Mouse (Mus musculus) A20 (cell line): ENCODE data around the gene Rhob.
A peak's percentile ranks its signal among the peaks of the same experiment; 100 is the strongest.

Experiments used
- DNase-seq: peaks from one replicate; pipeline ENCODE4 v3.0.0-alpha.2; 2011; ENCODE audit warnings: low read depth, low spot score

Gene Rhob

DNA sequence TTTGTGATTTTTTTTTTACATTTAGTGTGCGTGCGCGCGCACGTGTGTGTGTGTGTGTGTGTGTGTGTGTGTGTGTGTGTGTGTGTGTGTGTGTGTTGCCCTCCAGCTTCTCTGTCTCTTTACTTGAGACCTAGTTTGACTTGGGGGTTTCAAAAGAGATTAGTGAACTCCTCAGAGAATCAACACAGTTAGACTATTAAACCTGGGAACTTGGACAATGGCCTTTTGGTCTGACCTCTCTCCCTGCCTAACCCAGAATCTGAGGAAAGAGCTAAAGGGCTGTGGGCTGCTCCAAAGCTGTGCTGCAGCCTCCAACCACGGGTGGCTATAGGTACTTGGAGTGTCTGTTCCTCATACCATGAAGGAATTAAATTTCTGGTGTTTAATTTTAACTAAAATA is 4.3 kb upstream of the Rhob start:
- no peak for DNase-seq

DNA sequence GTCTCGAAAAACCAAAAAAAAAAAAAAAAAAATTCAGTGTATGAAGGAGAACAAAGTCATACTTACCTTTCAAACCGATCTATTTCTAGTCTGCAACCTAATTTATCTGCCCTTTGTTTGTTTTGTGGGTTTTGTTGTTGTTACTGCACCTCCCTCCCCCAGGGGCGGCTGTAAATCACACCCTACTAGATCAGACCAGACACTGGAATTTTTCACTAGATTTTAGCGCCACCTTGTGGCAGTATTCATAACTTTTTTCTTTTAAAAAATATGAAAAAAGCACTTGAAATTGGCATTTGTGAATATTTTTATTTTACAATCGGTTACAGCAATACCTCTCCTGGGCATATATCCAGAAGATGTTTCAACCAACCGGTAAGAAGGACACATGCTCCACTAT is 2.7 kb upstream of the Rhob start:
- peak; percentile 80 for DNase-seq

DNA sequence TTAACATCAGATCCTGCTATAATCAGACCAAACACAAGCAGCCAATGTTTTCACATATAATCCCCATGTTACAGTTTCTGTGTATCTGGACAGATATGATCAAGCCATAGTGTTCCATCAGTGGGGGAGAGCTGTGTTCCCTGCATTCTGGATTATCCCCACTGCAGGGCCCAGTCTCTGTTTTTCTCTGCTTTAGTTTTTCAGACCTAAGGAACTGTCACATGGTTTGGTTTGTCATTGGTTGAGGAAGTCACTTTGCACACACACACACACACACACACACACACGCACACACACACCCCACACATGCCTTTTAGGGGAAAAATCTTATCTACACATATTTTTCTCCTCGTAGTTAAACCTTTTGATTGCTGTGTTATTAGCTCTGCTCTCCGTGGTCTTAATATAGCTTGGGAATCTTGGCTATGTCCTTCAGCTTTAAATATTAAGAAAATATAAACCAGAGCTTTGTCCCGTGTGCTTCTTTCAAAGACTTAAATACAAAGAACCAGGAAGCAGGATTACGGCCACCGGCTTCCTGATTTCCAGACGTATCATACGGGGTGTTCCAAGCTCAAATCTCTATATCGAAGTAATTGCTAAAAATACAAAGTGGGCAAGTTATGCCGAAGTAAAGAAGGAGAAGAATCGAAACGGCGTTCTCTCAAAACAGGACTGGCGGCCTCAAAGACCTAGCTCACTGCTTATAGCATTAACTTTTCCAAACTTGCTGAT is 1.9 kb upstream of the Rhob start:
- DNase-seq, result peak; percentile 32

DNA sequence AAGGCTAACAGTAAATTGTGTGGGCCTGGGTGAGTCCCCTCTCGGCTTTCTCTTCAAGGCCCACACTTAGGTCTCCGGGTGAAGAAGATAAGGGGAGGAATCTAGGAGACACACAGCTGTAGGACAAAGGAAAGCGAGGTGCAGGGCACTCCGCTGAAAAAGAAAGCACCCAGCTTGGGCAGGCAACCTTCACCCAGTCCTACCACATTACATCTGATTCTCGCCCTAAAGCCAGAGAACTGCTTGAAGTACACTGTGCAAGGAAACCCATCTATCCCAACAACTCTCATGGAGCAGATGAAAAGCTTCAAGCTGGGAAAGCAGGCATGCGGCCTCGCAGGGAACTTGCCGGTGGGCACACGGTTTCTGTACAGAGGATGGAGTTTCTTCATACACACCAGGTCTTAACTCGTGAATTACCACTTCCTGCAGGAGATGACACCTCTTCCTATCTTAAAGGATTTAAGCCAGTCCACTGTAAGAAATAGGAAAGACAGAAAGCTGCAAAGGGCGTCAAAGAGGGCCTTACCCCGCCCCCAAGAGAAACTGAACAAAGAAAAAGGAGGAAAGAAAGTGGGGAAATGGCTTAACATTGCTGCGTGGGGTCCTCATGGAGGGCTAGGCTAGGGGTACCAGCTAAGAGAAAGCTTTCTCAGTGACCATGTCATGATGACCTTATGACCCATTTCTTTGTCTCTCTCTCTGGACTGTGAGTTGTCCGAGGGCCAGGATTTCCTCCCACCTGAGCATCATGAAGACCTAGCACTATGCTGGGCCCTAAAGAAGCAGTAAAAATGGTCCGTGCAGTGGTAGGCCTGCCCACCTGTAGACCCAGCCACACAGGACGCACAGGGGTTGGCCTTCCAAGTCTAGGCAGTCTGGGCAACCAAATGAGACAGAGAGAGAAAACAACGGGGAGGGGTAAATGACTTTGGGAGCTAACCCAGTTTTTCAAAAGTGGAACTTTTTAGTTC is 1.1 kb upstream of the Rhob start:
- peak; percentile 39 for DNase-seq

DNA sequence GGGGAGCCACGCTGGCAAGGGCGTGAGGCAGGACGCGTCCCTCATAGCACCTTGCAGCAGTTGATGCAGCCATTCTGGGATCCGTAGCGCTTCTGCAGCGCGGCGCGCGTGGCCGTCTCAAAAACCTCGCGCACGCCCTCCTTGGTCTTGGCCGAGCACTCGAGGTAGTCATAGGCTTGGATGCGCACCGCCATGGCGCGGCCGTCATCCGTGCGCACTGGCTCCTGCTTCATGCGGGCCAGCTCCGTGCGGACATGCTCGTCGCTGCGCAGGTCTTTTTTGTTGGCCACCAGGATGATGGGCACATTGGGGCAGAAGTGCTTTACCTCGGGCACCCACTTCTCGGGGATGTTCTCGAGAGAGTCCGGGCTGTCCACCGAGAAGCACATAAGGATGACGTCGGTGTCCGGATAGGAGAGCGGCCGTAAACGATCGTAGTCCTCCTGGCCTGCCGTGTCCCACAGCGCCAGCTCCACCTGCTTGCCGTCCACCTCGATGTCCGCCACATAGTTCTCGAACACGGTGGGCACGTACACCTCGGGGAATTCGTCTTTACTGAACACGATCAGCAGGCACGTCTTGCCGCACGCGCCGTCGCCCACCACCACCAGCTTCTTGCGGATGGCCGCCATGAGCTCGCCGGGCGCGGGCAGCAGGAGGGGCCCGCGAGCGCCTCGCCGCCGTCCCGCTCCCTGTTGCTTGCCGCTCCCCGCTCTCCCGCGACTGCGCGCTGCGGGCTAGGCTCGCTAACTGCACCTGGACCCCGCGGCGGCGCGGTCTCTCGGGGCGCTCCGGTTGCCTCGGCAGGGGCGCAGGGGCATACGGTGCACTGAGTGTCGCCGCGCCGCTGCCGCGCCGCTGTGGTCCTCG is 573 bp downstream of the Rhob start:
- DNase-seq, result peak; percentile 86

DNA sequence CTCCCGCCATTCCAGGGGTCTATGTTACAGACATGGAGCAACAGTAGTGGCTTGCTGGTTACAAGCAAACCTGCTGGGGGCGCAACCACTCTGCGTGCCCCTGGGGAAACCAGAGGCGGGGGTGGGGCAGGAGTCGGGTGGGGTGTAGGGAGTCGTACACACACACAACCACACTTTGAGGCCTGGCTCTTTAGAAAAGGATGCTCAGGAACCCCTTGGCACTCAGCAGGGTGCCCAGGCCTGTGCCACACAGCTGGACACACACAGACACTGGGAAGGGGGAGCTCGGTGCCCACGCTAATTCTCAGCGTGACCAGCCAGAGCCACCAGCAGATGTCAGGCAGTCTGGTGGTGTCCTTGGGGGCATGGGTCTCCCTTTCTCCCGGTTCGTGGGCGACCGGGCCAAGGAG is 1.2 kb downstream of the Rhob start:
- DNase-seq, result peak; percentile 62

DNA sequence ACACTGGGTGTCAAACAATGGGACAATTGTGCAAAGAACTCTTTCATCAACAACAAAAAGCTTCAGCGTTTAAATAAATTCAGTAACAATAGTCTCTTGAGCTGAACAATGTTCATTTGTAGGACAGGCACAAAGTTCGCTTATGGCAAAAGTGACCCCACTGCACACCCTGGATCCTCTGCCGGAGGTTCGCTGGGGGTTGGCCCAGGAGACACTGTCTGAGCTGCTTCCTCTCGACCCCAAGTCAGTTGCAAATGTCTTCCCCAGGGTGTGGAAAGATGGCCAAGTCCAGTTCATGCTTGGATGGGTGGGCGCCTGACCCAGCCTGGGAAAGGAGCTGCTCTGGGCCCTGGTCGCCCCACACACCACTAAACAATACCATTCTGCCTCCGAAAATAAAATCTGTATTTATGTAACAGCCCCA is 1.6 kb downstream of the Rhob start:
- DNase-seq, result peak; percentile 32

DNA sequence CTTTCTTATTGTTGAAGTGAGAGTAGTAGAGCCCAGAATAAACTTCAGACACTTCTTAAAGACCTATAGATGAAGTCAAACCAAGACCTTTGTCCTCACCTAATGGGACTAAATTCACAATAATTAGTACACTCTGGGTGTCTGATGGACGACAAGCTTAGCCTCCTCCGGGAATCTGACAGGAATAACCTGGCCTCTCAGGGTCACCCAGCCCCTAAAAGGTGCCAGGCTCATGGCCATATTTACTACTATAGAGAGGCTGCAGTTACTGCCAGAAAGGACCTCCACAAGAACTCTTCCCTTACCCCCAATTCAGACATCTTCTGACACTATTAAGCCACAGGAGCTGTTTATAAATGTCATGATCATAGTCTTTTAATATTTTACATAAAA is 2.5 kb downstream of the Rhob start:
- DNase-seq, result no peak

DNA sequence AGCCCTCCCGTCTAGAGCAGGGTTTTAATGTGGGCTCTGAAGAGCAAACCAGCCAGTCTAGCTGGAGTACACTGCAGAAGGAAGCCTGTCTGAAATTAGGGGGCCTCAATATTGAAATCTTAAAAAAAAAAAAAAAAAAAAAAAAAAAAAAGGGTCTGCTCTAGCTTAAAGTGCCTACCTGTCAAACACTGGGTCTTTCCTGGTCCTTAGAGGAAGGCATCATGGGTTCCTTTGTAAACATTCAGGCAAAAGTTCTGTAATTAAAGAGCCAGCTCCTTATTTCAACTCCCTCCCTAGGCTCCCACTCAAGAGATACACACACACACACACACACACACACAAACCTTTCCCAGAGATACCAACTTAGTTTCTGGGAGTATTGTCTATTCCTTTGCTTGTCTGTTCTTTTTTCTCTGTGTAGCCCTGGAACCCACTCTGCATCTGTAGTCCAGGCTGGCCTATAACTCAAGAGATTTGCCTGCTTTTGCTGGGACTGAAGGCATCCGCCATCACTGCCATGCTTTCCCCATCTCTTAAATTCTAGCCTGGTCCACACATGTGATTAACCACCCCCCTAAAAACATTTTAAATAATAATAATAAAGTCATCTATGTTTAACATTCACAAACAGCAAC is 3.0 kb downstream of the Rhob start:
- no peak for DNase-seq

DNA sequence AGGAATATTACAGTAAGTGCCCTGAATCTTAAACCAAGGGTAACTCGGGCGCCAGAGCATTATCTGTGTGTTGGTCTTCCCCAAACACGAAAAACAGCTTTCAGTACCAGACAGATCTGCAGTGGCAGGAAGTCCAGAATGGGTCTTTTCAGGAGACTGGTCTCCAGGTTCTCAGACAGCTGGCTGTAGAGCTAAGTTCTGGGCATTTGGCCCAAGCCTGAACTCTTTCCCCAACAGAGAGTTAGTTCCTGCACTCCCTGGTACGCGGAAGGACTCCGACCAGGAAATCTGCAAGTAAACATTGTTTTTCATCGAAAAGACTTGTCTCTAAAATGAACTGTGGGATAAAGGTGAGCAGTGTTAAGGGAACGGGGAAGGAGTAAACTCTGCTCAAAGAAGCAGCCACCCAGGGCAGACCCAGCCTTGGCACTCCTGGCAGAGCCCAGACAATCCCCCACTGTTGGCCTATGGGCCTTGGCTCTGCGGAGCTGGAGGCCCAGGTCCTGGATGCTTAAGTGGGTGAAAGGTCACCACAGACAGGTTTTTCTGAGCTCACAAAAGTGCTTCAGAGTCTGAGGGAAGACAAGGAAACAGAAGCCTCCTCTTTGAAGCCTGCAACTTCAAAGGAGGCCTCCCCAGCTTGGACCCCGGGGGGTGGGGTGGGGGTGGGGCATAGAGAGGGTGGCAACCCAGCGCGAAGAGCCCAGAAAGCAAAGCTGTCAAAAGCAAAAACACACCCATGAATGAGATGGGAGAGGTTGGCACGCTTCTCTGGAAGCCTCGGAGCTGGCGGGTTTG is 3.7 kb downstream of the Rhob start:
- no peak for DNase-seq

DNA sequence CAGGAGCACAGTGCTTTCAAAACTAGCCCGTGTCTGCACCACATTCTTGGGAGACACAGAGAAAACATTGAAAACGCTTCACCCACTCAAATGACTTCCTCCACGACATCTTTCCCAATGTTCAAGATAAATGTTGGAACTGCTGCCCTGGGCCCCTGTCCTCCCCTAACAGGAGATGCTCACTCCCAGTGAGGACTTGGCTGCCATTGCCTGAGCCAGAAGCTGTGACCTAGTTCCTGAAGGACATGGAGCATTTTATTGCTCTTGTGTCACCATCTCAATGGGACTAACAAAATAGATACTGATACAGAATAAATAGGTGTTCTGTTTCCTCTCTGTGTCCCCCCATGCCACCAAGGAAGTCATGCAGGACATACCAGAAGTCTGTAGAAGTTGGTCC is 5.1 kb downstream of the Rhob start:
- DNase-seq, result no peak

DNA sequence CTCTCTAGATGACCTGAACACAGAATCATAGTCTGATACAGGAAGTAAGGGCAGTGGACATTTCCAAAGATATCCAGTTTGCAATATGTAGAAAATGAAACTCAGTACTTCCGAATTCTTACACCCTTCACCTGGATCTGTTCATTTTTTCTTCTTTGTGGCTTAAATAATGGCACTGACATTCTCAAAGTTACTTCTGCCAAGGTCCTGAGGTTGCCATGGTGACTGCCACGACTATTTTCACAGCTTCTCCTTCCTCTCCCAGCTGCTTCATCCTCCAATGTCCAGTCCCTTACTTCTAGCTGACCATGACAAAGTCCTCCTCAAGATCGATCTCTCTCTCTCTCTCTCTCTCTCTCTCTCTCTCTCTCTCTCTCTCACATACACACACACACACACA is 6.4 kb downstream of the Rhob start:
- DNase-seq, result no peak

DNA sequence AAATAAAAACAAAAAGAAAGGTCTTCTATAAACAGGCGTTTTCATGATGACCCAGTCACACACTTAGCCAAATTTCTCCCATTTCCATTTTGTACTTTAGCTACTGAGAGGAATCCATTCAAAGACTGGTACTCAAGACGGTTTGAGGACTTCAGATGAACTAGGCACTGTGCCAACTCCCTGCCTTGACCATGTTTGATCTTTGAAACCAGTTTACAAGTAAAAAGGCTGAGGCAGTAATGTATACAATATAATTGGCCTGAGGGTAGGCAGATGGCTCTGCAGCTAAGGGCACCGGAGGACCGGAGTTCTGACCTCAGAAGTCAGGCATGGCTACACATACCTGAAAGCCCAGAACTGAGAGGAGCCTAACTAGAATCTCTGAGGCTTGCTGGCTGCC is 10.7 kb downstream of the Rhob start:
- no peak for DNase-seq

DNA sequence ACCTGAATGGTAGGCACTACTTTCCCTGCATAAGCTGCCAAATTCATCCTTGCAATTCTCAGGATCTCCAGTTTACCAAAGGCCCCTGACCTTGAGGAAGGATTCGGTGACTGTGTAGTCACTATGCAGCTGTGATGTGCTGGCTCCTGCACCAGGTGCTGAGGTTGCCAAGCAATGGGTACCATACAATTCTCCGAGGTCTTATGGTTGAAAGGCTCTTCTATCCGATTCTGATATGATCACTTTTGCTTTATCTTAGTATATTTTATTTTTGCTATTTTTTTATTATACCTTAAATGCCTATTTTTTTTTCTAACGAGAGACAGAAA is 11.2 kb downstream of the Rhob start:
- no peak for DNase-seq

DNA sequence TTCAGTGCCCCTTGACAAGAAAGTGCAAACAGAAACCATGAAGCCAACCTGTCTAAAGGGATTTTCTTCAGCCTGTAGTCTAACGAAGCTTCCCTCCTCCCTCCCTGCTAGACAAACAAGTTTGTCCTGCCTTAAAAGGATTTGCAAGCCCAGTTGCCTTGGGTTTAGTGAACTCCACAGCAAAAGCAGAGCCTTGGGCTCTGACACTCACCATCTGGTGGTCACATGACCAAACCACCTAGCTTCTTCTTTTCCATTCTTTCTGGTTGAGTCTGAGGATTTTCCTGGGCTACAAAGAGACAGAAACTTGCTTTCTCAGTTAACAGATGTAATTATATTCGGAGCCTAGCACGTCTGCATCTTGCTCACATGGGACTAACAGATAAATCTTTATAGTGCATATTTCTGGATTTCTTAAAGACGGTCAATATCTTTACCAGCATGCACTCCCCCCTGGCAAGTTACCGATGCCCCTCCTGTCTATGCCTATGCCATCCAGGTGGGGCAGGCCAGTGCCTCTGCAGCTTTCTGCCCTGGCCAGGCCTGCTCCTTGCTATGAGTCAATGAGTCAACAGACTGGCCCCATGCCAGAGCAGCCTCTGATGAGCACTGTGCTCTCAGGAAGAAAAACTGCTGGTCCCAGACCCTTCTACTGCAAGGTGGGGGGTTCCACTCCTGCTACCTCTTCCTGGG is 11.7 kb downstream of the Rhob start:
- DNase-seq, result no peak

DNA sequence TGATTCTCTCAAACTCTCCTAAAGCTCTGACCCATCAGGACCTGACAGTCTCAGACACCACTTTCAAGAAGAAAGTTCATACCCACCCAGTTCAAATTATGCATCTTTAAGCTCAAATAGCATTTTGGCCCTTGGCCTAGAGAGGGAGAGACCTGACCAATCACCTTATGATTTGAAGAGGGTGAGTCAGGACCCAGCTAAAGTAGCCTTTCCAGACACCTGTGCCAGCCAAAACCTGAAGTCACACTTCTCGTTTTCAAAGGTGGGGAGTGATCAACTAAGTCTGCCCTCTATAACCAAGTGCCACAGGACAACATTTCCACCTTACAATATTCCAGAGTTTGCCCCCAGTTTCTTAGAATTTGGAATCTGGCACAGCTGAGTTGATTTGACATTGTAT is 12.5 kb downstream of the Rhob start:
- peak; percentile 49 for DNase-seq

DNA sequence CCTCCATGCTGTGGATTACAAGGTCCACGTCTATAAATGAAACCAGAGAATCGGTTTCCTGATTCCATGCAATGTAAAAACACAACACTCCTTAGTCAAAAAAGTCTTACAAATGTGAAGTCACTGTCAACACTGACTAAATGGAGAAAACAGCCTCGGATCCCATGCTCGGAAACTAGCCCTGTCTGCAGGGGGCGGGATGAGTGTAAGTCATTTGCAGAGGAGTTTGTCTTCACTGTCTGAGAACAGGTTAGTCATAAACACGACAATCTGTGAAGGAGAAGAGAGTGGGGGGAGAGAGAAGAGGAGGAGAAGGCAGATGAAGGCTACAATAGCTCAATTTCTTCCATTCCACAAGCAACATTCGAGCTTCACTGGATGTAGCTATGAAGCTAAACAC is 14.6 kb downstream of the Rhob start:
- DNase-seq, result no peak

DNA sequence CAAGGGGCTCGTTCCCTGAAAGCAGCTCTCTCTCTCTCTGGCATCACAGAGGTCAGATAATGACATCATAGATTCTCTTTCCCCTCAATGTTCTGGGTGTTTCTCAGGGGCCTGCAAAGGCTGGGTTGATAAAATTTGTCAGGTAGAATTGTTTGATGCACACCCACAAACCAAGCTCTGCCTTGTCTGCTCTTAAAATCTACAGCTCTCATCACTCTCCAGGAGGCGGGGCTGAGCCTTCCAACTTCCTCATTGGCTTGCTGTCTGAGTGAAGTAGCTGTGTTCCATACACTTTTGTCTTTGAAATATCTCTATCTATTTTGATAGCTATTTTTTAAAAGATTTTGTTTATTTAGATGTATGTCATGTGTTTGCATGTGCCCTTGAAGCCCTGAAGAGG is 17.6 kb downstream of the Rhob start:
- DNase-seq, result peak; percentile 18

DNA sequence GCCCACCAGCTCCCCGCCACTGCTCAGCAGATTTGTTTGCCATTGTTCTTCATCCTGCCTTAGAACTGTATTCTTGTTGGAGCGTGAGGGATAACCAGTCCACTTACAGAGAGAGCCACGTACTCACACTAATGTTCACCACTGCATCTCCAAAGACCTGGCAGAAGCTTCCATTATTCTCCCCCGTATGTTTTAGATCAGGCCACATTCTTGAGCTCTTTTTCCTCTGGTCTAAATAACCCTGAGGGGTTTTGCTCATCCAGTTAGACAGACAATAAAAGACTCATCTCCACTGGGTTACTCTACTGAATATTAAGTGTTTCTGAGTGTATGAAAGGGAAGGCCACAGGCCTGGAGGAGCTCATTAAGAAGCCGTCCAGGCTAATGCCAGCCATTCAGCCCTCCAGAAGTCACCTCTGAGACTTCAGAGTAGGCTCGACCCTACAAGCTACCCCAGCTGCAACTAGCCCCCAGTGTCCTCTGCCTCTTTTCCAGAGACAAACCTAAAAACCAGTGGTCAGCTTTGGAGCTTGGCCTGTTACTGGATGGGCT is 24.9 kb downstream of the Rhob start:
- DNase-seq, result no peak
